Mouse (Mus musculus) central nervous system, embryonic 11.5 days (tissue): ENCODE measurements around the gene Tat. TPM values are rescaled to one million over a fixed set of nuclear protein-coding genes. Genes with fewer than 3 reads are reported as not detected.

ENCODE experiments used
- polyA plus RNA-seq: library from polyadenylated mRNA; depleted of rRNA; stranded (reverse); fragments of >200 nt; gene quantifications from 2 replicates; pipeline ENCODE4 v1.2.3, GENCODE M21; 2012; rRNA removed

Tat gene
- not detected in 2 replicates for polyA plus RNA-seq

GRCm38 (mm10) chr8:109990224-109990623 lies at the start of gene Tat:
Tat (plus strand) TSS chr8:109990437.

GRCm38 (mm10) chr8:109961693-109962367 lies 28.4 kb upstream of the Tat start, which contains the start of gene Marveld3:
Marveld3 (minus strand) TSS chr8:109962203.

GRCm38 (mm10) chr8:110039659-110040058 lies 49.4 kb downstream of the Tat start, which contains the start of gene Chst4:
Chst4 (minus strand) TSS chr8:110039740.

Other genes with a start within 250 kb of the Tat start
- 51.5 and 76.0 TPM in 2 replicates for gene Ap1g1, start 211.9 kb upstream of the Tat start, polyA plus RNA-seq
- 9.8 and 12.4 TPM in 2 replicates for gene Phlpp2, start 121.9 kb upstream of the Tat start, polyA plus RNA-seq
- 0.37 and 0.47 TPM in 2 replicates for gene Marveld3, start 28.2 kb upstream of the Tat start, polyA plus RNA-seq
- gene Chst4, start 49.3 kb downstream of the Tat start, polyA plus RNA-seq: 0.17 TPM in 1 of 2 replicates, not detected in the other
- 7.1 and 8.1 TPM in 2 replicates for gene Zfp612, start 89.3 kb downstream of the Tat start, polyA plus RNA-seq
- gene Gm21964, start 110.8 kb downstream of the Tat start, polyA plus RNA-seq: not detected in 2 replicates
- gene Gm17720, start 112.3 kb downstream of the Tat start, polyA plus RNA-seq: not detected in 2 replicates
- gene Calb2, start 177.8 kb downstream of the Tat start, polyA plus RNA-seq: 5.1 and 6.2 TPM in 2 replicates
- 7.8 and 9.5 TPM in 2 replicates for gene Cmtr2, start 225.2 kb downstream of the Tat start, polyA plus RNA-seq